Mouse (Mus musculus) MEL (cell line): ENCODE data around the gene D17Wsu92e. TPM values are rescaled to one million over a fixed set of nuclear protein-coding genes. Genes with fewer than 3 reads are reported as not detected.
A peak's percentile ranks its signal among the peaks of the same experiment; 100 is the strongest.

Experiments used
- DNase-seq: peaks from one replicate; pipeline ENCODE4 v3.0.0; 2011; ENCODE audit warnings: low read depth, low spot score
- H3K27ac ChIP-seq: 2 replicates; pipeline ENCODE4 v1.5.1; 2012; ENCODE audit warnings: low read depth, mild to moderate bottlenecking, control low read depth, low read length, moderate library complexity; ENCODE audit not compliant: control insufficient read depth
- H3K27me3 ChIP-seq, 2 experiments: fragments of 150-350 bp in 1 of 2; sonication (generic) in 1 of 2; 2 replicates each; pipeline ENCODE4 v1.6.1; 2012; ENCODE audit warnings: low read length in 2 of 2, mild to moderate bottlenecking in 2 of 2, improper control_type of control experiment in 1 of 2, moderate library complexity in 1 of 2; ENCODE audit not compliant: insufficient read depth in 2 of 2, control insufficient read depth in 1 of 2
- H3K36me3 ChIP-seq, 2 experiments: 2 replicates each; pipeline ENCODE4 v1.6.1; 2012 to 2014; ENCODE audit warnings: low read length in 2 of 2, improper control_type of control experiment in 1 of 2, inconsistent platforms in 1 of 2, mild to moderate bottlenecking in 1 of 2; ENCODE audit not compliant: insufficient read depth in 2 of 2, control insufficient read depth in 1 of 2
- H3K4me1 ChIP-seq, 2 experiments: fragments of 150-350 bp in 1 of 2; sonication (generic) in 1 of 2; 2 replicates each; pipeline ENCODE4 v1.6.1; 2012; ENCODE audit warnings: low read length in 2 of 2, improper control_type of control experiment in 1 of 2, mild to moderate bottlenecking in 1 of 2; ENCODE audit not compliant: insufficient read depth in 2 of 2, control insufficient read depth in 1 of 2
- H3K4me3 ChIP-seq, 2 experiments: fragments of 150-350 bp in 1 of 2; sonication (generic) in 1 of 2; 2 replicates each; pipeline ENCODE4 v1.5.1; 2012; ENCODE audit warnings: low read depth in 2 of 2, low read length in 2 of 2, mild to moderate bottlenecking in 2 of 2, moderate library complexity in 2 of 2, control low read depth in 1 of 2, improper control_type of control experiment in 1 of 2; ENCODE audit not compliant: control insufficient read depth in 1 of 2, insufficient read depth in 1 of 2
- H3K79me2 ChIP-seq: 2 replicates; pipeline ENCODE4 v1.6.1; 2012; ENCODE audit warnings: mild to moderate bottlenecking, low read length, moderate library complexity; ENCODE audit not compliant: control insufficient read depth, poor library complexity, insufficient read depth
- H3K9ac ChIP-seq: 2 replicates; pipeline ENCODE4 v1.6.1; 2012; ENCODE audit warnings: low read depth, mild to moderate bottlenecking, control low read depth, low read length, moderate library complexity; ENCODE audit not compliant: control insufficient read depth, poor library complexity, severe bottlenecking
- H3K9me3 ChIP-seq: fragments of 150-350 bp; sonication (generic); replicated peaks from 2 replicates; pipeline ENCODE4 v1.6.1; 2012; ENCODE audit warnings: mild to moderate bottlenecking, low read length, improper control_type of control experiment, moderate library complexity; ENCODE audit not compliant: insufficient read depth
- BHLHE40 ChIP-seq: IDR thresholded peaks from 2 replicates; pipeline ENCODE4 v1.6.1; 2012; ENCODE audit warnings: low read depth, mild to moderate bottlenecking, inconsistent platforms, low read length, improper control_type of control experiment, borderline replicate concordance
- CHD2 ChIP-seq: IDR thresholded peaks from 2 replicates; pipeline ENCODE4 v1.6.1; 2011; ENCODE audit warnings: low read length, improper control_type of control experiment
- CTCF ChIP-seq, 3 experiments: IDR thresholded peaks in 2 of 3; conservative IDR thresholded peaks in 1 of 3; 2 replicates each; pipeline ENCODE4 v1.5.1; 2011 to 2012; ENCODE audit warnings: low read length in 3 of 3, low read depth in 2 of 3, mild to moderate bottlenecking in 2 of 3, improper control_type of control experiment in 1 of 3, inconsistent platforms in 1 of 3, mixed read lengths in 1 of 3, moderate library complexity in 1 of 3; ENCODE audit not compliant: control insufficient read depth in 1 of 3, insufficient read depth in 1 of 3, poor library complexity in 1 of 3, severe bottlenecking in 1 of 3
- ELF1 ChIP-seq: IDR thresholded peaks from 2 replicates; pipeline ENCODE4 v1.6.1; 2014; ENCODE audit warnings: low read depth, mild to moderate bottlenecking, inconsistent platforms, low read length, improper control_type of control experiment, moderate library complexity
- GATA1 ChIP-seq: IDR thresholded peaks from 2 replicates; pipeline ENCODE4 v1.6.1; 2011; ENCODE audit warnings: low read depth, low read length, improper control_type of control experiment
- HCFC1 ChIP-seq: IDR thresholded peaks from 2 replicates; pipeline ENCODE4 v1.6.1; 2012; ENCODE audit warnings: low read depth, mild to moderate bottlenecking, inconsistent platforms, low read length, improper control_type of control experiment, moderate library complexity
- KAT2A ChIP-seq: conservative IDR thresholded peaks from 2 replicates; pipeline ENCODE4 v1.6.1; 2012; ENCODE audit warnings: low read depth, low read length, improper control_type of control experiment, inconsistent platforms
- MXI1 ChIP-seq: IDR thresholded peaks from 2 replicates; pipeline ENCODE4 v1.6.1; 2011; ENCODE audit warnings: mild to moderate bottlenecking, low read depth, low read length, improper control_type of control experiment
- MYC ChIP-seq: IDR thresholded peaks from 2 replicates; pipeline ENCODE4 v1.6.1; 2011; ENCODE audit warnings: low read depth, mild to moderate bottlenecking, low read length, improper control_type of control experiment, moderate library complexity
- NELFE ChIP-seq: IDR thresholded peaks from 2 replicates; pipeline ENCODE4 v1.6.1; 2011; ENCODE audit warnings: low read depth, low read length, improper control_type of control experiment
- NRF1 ChIP-seq: IDR thresholded peaks from 2 replicates; pipeline ENCODE4 v1.6.1; 2014; ENCODE audit warnings: low read depth, mild to moderate bottlenecking, inconsistent platforms, low read length, improper control_type of control experiment, moderate library complexity; ENCODE audit not compliant: poor library complexity, insufficient read depth, severe bottlenecking
- POLR2A ChIP-seq, 2 experiments: IDR thresholded peaks; 2 replicates each; pipeline ENCODE4 v1.6.1; 2011 to 2012; ENCODE audit warnings: low read length in 2 of 2, mild to moderate bottlenecking in 2 of 2, control low read depth in 1 of 2, improper control_type of control experiment in 1 of 2, low read depth in 1 of 2, moderate library complexity in 1 of 2; ENCODE audit not compliant: control insufficient read depth in 1 of 2, insufficient read depth in 1 of 2, poor library complexity in 1 of 2
- RAD21 ChIP-seq: IDR thresholded peaks from 2 replicates; pipeline ENCODE4 v1.6.1; 2011; ENCODE audit warnings: mild to moderate bottlenecking, low read depth, low read length, improper control_type of control experiment
- RCOR1 ChIP-seq: IDR thresholded peaks from 2 replicates; pipeline ENCODE4 v1.6.1; 2012; ENCODE audit warnings: low read depth, mild to moderate bottlenecking, inconsistent platforms, low read length, improper control_type of control experiment
- SMC3 ChIP-seq: IDR thresholded peaks from 2 replicates; pipeline ENCODE4 v1.6.1; 2011; ENCODE audit warnings: low read depth, low read length, improper control_type of control experiment
- TCF12 ChIP-seq: IDR thresholded peaks from 2 replicates; pipeline ENCODE4 v1.6.1; 2014; ENCODE audit warnings: low read depth, mild to moderate bottlenecking, inconsistent platforms, low read length, improper control_type of control experiment, moderate library complexity
- USF1 ChIP-seq: IDR thresholded peaks from 2 replicates; pipeline ENCODE4 v1.6.1; 2014; ENCODE audit warnings: low read depth, mild to moderate bottlenecking, inconsistent platforms, low read length, improper control_type of control experiment, moderate library complexity
- ZKSCAN1 ChIP-seq: IDR thresholded peaks from 2 replicates; pipeline ENCODE4 v1.6.1; 2012; ENCODE audit warnings: low read depth, mild to moderate bottlenecking, inconsistent platforms, low read length, improper control_type of control experiment, moderate library complexity
- ZMIZ1 ChIP-seq: IDR thresholded peaks from 2 replicates; pipeline ENCODE4 v1.6.1; 2012; ENCODE audit warnings: low read depth, mild to moderate bottlenecking, inconsistent platforms, low read length, improper control_type of control experiment, moderate library complexity
- polyA plus RNA-seq, 2 experiments: library from polyadenylated mRNA; stranded (reverse) in 1 of 2; unstranded in 1 of 2; fragments of >175 nt in 1 of 2; fragments of >200 nt in 1 of 2; gene quantifications; 2 replicates each; pipeline versions ENCODE4 v1.2.1 to v1.2.4; 2012; ENCODE audit warnings: low replicate concordance in 2 of 2, low read depth in 1 of 2; ENCODE audit not compliant: insufficient read length in 2 of 2, insufficient read depth in 1 of 2, missing spikeins in 1 of 2
- total RNA-seq: library from RNA; depleted of rRNA; stranded (reverse); fragments of 300-350 nt; gene quantifications from 2 replicates; pipeline ENCODE4 v1.2.3, GENCODE M21; 2012

The D17Wsu92e gene
- total and polyA plus RNA-seq, 3 experiments: 72.5 to 108 TPM; not detected in 1

GRCm38 (mm10) chr17:27765066-27765465, 55.4 kb downstream of the D17Wsu92e start:
- H3K79me2 ChIP-seq: no peaks in the 10 kb centered on the region
- H3K27ac ChIP-seq: no peak overlapping the region
- TF ChIP-seq ZMIZ1: no peak
- no peak for TF ChIP-seq HCFC1
- no peak for TF ChIP-seq RCOR1
- no peak for TF ChIP-seq TCF12
- TF ChIP-seq NRF1: no peak
- no peak for TF ChIP-seq GATA1
- no peak for TF ChIP-seq MYC
- TF ChIP-seq MXI1: no peak
- no peak for TF ChIP-seq ZKSCAN1
- TF ChIP-seq BHLHE40: no peak
- TF ChIP-seq RAD21: no peak
- TF ChIP-seq CTCF (IDR thresholded peaks at IDR 0.05 in 2 of 3, conservative IDR thresholded peaks at IDR 0.05 in 1 of 3; ENCODE audit: control insufficient read depth in 1 of 3, insufficient read depth in 1 of 3, low read depth in 2 of 3, low read length in 3 of 3, poor library complexity in 1 of 3, severe bottlenecking in 1 of 3): no peak
- no peak for TF ChIP-seq KAT2A
- TF ChIP-seq USF1: no peak
- TF ChIP-seq NELFE: no peak
- TF ChIP-seq CHD2: no peak
- TF ChIP-seq POLR2A (IDR thresholded peaks at IDR 0.05; ENCODE audit: control insufficient read depth in 1 of 2, insufficient read depth in 1 of 2, low read depth in 1 of 2, low read length in 2 of 2, poor library complexity in 1 of 2): no peak
- no peak for TF ChIP-seq SMC3
- no peak for TF ChIP-seq ELF1
- H3K4me1 ChIP-seq: no peaks in the 10 kb centered on the region
- no peak overlapping the region for H3K9ac ChIP-seq
- no peak overlapping the region for H3K4me3 ChIP-seq
- no peaks in the 10 kb centered on the region for H3K9me3 ChIP-seq
- no peaks in the 10 kb centered on the region for H3K27me3 ChIP-seq
- H3K36me3 ChIP-seq: peaks cover 0 to 20% of the 10 kb centered on the region in 2 experiments; a peak in 2 of 4 replicates
- DNase-seq: no peak

GRCm38 (mm10) chr17:27764453-27764852, 56.0 kb downstream of the D17Wsu92e start:
- H3K79me2 ChIP-seq: peaks cover 2% of the 10 kb centered on the region; the same call in 1 of the 2 replicates
- H3K4me1 ChIP-seq: no peaks in the 10 kb centered on the region
- no peak overlapping the region for H3K9ac ChIP-seq
- TF ChIP-seq HCFC1: no peak
- TF ChIP-seq RAD21: peak; percentile 49
- peak; percentile 57 for TF ChIP-seq SMC3
- peak; percentile 41 to 68 (median 62) for TF ChIP-seq CTCF (IDR thresholded peaks at IDR 0.05 in 2 of 3, conservative IDR thresholded peaks at IDR 0.05 in 1 of 3; ENCODE audit: control insufficient read depth in 1 of 3, insufficient read depth in 1 of 3, low read depth in 2 of 3, low read length in 3 of 3, poor library complexity in 1 of 3, severe bottlenecking in 1 of 3)
- TF ChIP-seq, all 39 proteins: peak for 3
- Histone ChIP-seq H3K9me3 (no peaks in the 10 kb centered on the region), H3K27ac (no peak overlapping the region), H3K4me3 (no peak overlapping the region), H3K36me3 (peaks cover 0 to 20% of the 10 kb centered on the region in 2 experiments; a peak in 2 of 4 replicates), H3K27me3 (no peaks in the 10 kb centered on the region)
- DNase-seq: peak; percentile 68
